Mouse (Mus musculus) neural tube, embryonic 13.5 days (tissue): Measurements from ENCODE around the gene Dnajc2. TPM values are rescaled to one million over a fixed set of nuclear protein-coding genes. Genes with fewer than 3 reads are reported as not detected.

Source experiments
- ATAC-seq: fragments of 200-750 bp; cut with Nextera tagmentation; 2 replicates; pipeline ENCODE4 v1.8.0; 2017; ENCODE audit warnings: low read depth, mild to moderate bottlenecking, moderate TSS enrichment, moderate library complexity
- H3K27ac ChIP-seq: fragments of 300-500 bp; sonication (generic); replicated peaks from 2 replicates; pipeline ENCODE4 v1.5.1; 2015; ENCODE audit warnings: moderate library complexity, mild to moderate bottlenecking, inconsistent platforms
- H3K27me3 ChIP-seq: fragments of 300-500 bp; sonication (generic); 2 replicates; pipeline ENCODE4 v1.6.1; 2015; ENCODE audit warnings: mild to moderate bottlenecking, inconsistent platforms
- H3K36me3 ChIP-seq: fragments of 300-500 bp; sonication (generic); 2 replicates; pipeline ENCODE4 v1.6.1; 2015; ENCODE audit warnings: mild to moderate bottlenecking, inconsistent platforms
- H3K4me1 ChIP-seq: fragments of 300-500 bp; sonication (generic); replicated peaks from 2 replicates; pipeline ENCODE4 v1.6.1; 2015; ENCODE audit warnings: inconsistent platforms
- H3K4me2 ChIP-seq: fragments of 300-500 bp; sonication (generic); 2 replicates; pipeline ENCODE4 v1.6.1; 2015; ENCODE audit warnings: inconsistent platforms, mild to moderate bottlenecking, moderate library complexity
- H3K4me3 ChIP-seq: fragments of 300-500 bp; sonication (generic); 2 replicates; pipeline ENCODE4 v1.5.1; 2015; ENCODE audit warnings: mild to moderate bottlenecking, inconsistent platforms
- H3K9ac ChIP-seq: fragments of 300-500 bp; sonication (generic); 2 replicates; pipeline ENCODE4 v1.6.1; 2015; ENCODE audit warnings: moderate library complexity, mild to moderate bottlenecking, inconsistent platforms
- H3K9me3 ChIP-seq: fragments of 300-500 bp; sonication (generic); 2 replicates; pipeline ENCODE4 v1.6.1; 2016; ENCODE audit warnings: inconsistent platforms
- WGBS: fragments of 180-500 bp; shearing (Covaris S2); methylation state at CpG from one replicate; pipeline ENCODE4 v1.1.7; 2015; 5-methylcytosine and 5-hydroxymethylcytosine counted together
- polyA plus RNA-seq: library from polyadenylated mRNA; unstranded; fragments of >200 nt; fragmentation: Nextera tagmentation; extraction: Ambion mirVana; gene quantifications from 2 replicates; pipeline ENCODE4 v1.2.1, GENCODE M21; 2015

Dnajc2 gene
- polyA plus RNA-seq = 78.4 and 79.1 TPM in 2 replicates

DNA sequence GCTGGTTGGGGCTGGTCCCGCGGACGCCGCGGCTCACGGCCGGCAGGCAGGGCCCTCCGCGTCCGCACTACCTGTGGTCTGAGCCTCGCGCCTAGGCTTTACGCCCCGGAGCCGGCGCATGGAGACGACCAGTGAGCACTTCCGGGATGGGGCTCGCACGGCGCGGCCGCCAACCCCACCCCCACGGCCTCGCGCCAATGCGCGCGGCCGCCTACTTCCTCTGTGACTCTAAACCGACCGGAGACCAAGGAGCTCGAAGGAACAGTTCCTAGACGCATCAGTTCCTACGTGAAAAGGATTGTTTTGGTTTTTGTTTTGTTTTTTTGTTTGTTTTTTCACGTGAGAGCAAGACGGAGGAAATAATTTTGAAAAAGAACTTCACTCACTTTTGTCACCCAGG, at the start of gene Dnajc2, which contains the start of gene Psmc2:
TSS of gene Dnajc2 (minus strand) at position 199 of the 400 bp plus-strand sequence.
TSS of gene Psmc2 (plus strand) at position 231 of the 400 bp plus-strand sequence.
- WGBS = under 1% methylated on average over 37 of the region's 37 CpGs
- Histone ChIP-seq H3K36me3 (peaks cover 35% of the 10 kb centered on the region), H3K27me3 (no peaks in the 10 kb centered on the region), H3K4me3 (peak within 1 kb of the TSS; percentile 96), H3K27ac (peak within 1 kb of the TSS; percentile 90), H3K4me2 (peak within 1 kb of the TSS; percentile 99), H3K4me1 (peaks cover 45% of the 10 kb centered on the region), H3K9me3 (no peaks in the 10 kb centered on the region), H3K9ac (peak within 1 kb of the TSS; percentile 88)
- peak; percentile 96 for ATAC-seq

DNA sequence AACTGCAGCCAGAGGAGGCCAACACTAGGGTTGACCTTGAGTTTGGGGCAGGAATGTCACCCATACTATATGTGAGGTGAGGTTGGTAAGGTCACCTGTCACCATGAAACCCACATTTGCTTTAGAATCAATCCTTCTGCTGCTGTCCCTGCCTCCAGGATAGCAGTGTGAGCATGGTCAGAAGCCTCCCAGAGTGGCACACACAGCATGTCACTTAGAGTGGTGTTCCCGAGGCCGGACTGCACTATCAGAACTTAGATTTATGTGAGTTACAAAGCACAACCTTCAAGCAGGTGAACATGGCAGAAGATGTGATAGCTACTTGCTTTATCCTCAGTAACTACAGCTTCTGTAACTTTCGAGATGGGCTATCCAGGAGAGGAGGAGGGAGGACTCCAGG, 46.7 kb upstream of the Dnajc2 start:
- Histone ChIP-seq H3K27me3 (no peaks in the 10 kb centered on the region), H3K36me3 (no peaks in the 10 kb centered on the region), H3K9ac (no peak overlapping the region), H3K9me3 (no peaks in the 10 kb centered on the region), H3K4me2 (no peak overlapping the region), H3K4me3 (no peak overlapping the region), H3K27ac (no peak overlapping the region), H3K4me1 (no peaks in the 10 kb centered on the region)
- no peak for ATAC-seq
- WGBS = 65% methylated on average over 3 of the region's 3 CpGs

DNA sequence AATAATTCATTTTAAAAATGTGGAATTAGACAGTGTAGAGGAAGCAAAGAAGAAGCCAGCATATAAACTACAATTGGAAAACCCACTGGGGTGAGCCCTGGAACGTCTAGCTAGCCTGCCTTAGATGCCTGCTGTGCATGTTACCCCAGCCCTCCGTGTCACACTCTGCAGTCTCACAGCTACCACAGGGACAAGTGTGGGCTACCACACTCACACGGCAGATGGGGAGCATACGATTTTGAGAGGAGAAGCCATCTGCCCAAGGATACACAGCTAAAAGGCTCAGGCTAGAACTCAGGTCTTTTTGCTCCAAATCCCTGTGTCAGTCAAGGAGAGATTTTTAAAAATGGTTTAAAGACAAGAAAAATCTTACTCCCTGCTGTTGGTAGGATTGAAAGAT, 43.8 kb upstream of the Dnajc2 start:
- H3K4me3 ChIP-seq = no peak overlapping the region
- H3K4me2 ChIP-seq = no peak overlapping the region
- H3K4me1 ChIP-seq = no peaks in the 10 kb centered on the region
- H3K9me3 ChIP-seq = no peaks in the 10 kb centered on the region
- WGBS = 72% methylated on average over 4 of the region's 4 CpGs
- no peak overlapping the region for H3K27ac ChIP-seq
- no peak for ATAC-seq
- no peaks in the 10 kb centered on the region for H3K36me3 ChIP-seq
- H3K9ac ChIP-seq = no peak overlapping the region
- H3K27me3 ChIP-seq = no peaks in the 10 kb centered on the region

DNA sequence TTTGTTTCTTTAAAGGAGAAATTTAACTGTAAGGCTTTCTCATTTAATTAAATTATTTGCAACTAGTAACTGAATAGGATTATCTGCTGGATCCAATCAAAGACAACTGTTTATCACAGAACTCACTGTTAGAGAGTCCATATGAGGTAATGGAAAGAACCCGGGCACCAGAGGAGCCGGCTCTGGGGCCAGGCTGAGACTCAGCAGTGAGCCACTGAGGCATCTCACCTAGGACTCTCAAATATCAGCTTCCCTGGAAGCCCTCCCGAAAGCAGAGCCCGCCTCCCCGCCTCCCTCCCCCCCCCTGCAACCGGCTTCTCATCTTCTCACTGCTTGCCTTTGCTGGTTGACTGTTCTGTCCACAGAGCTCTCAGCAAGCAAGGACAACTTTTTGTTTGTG, 42.6 kb upstream of the Dnajc2 start:
- no peaks in the 10 kb centered on the region for H3K36me3 ChIP-seq
- no peak overlapping the region for H3K27ac ChIP-seq
- ATAC-seq = no peak
- no peaks in the 10 kb centered on the region for H3K4me1 ChIP-seq
- H3K9me3 ChIP-seq = no peaks in the 10 kb centered on the region
- WGBS = 36% methylated on average over 6 of the region's 6 CpGs
- no peak overlapping the region for H3K4me3 ChIP-seq
- no peak overlapping the region for H3K4me2 ChIP-seq
- H3K9ac ChIP-seq = no peak overlapping the region
- H3K27me3 ChIP-seq = no peaks in the 10 kb centered on the region

DNA sequence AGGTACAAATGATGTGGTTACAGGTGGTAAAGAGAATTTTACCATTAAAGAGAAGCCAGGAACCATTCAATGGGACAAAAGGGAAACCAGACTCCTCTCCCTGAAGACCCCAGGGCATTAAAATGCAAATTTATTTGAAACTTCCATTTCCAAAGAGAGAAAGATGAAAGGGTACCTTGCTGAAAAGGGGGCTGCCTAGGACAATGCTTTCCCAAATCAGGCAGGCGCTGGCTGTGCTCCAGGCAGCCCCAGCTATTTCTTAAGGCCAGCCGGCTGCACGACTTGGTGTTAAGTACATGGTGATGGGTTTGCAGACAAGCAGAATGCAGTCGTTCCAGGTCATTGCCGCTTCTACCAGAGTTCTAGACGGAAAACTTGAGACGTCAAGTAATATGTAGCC, 41.3 kb upstream of the Dnajc2 start:
- Histone ChIP-seq H3K9me3 (no peaks in the 10 kb centered on the region), H3K4me3 (no peak overlapping the region), H3K9ac (no peak overlapping the region), H3K4me1 (no peaks in the 10 kb centered on the region), H3K4me2 (no peak overlapping the region), H3K27me3 (no peaks in the 10 kb centered on the region), H3K36me3 (no peaks in the 10 kb centered on the region), H3K27ac (no peak overlapping the region)
- 19% methylated on average over 7 of the region's 7 CpGs for WGBS
- no peak for ATAC-seq

DNA sequence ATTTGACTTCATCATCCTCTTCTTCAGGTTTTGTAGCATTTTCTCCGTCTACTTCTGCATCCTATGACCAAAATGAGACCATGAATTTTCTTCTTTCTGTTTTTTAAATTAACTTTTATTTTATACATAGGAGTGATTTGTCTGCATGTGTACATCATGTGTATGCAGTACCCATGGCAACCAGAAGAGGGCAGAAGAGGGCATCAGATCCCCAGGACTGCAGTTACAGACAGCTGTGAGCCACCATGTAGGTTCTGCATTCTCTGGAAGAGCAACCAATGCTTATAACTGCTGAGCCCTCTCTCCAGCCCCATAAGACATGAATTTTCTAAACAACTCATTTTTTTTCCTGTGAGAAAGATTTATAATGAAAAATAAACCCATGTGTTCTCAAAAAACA, 28.9 kb upstream of the Dnajc2 start:
- H3K9me3 ChIP-seq = no peaks in the 10 kb centered on the region
- no peak overlapping the region for H3K4me2 ChIP-seq
- no peak for ATAC-seq
- no peaks in the 10 kb centered on the region for H3K36me3 ChIP-seq
- no peak overlapping the region for H3K9ac ChIP-seq
- no peaks in the 10 kb centered on the region for H3K27me3 ChIP-seq
- H3K4me1 ChIP-seq = no peaks in the 10 kb centered on the region
- no peak overlapping the region for H3K4me3 ChIP-seq
- H3K27ac ChIP-seq = no peak overlapping the region
- WGBS = 47% methylated on average over 1 of the region's 1 CpGs

DNA sequence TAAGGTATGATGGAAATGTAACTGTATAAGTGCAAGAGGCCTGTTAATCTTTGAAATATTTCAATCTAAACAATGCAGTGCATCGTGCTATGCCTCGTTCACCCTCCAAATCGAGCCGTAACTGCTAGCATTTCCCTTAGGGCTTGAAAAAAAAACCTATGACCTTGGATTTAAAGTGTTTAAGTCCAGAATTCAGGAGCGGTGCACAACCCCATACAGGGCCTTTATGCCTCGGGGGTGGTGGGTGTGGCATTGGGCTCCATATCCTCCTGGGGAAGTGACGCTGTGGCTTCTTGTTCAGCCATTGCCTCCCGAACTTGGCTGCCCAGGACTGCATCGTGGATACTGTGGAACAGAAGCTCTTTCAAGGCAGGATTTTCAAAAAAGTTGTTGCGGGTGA, 25.9 kb upstream of the Dnajc2 start:
- Histone ChIP-seq H3K27me3 (no peaks in the 10 kb centered on the region), H3K4me1 (no peaks in the 10 kb centered on the region), H3K36me3 (no peaks in the 10 kb centered on the region), H3K9ac (no peak overlapping the region), H3K4me3 (no peak overlapping the region), H3K4me2 (no peak overlapping the region), H3K27ac (no peak overlapping the region), H3K9me3 (no peaks in the 10 kb centered on the region)
- ATAC-seq = no peak
- 72% methylated on average over 10 of the region's 10 CpGs for whole genome bisulfite sequencing

DNA sequence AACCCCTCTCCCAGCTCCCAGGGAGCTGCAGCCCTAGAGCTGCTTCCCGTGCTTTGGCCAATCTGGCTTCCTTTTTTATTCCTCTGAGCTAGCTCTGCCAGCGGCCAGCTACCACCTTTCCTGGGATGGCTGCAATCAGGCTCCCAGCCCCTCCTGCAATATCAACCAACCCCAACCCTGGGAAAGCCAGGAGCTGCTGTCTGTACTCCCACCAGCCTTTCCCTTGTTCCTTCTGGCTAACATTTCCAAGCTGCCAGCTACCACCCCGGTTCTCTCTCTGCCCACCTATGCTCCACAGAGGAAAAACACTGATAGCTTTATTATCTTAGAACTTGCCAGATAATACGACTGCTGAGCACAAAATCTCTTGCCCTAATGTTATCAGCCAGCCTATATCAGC, 19.8 kb upstream of the Dnajc2 start:
- H3K27me3 ChIP-seq = no peaks in the 10 kb centered on the region
- peaks cover 44% of the 10 kb centered on the region for H3K36me3 ChIP-seq
- H3K4me3 ChIP-seq = no peak overlapping the region
- no peak overlapping the region for H3K9ac ChIP-seq
- no peaks in the 10 kb centered on the region for H3K9me3 ChIP-seq
- WGBS = 89% methylated on average over 4 of the region's 4 CpGs
- ATAC-seq = no peak
- no peaks in the 10 kb centered on the region for H3K4me1 ChIP-seq
- no peak overlapping the region for H3K27ac ChIP-seq
- no peak overlapping the region for H3K4me2 ChIP-seq

DNA sequence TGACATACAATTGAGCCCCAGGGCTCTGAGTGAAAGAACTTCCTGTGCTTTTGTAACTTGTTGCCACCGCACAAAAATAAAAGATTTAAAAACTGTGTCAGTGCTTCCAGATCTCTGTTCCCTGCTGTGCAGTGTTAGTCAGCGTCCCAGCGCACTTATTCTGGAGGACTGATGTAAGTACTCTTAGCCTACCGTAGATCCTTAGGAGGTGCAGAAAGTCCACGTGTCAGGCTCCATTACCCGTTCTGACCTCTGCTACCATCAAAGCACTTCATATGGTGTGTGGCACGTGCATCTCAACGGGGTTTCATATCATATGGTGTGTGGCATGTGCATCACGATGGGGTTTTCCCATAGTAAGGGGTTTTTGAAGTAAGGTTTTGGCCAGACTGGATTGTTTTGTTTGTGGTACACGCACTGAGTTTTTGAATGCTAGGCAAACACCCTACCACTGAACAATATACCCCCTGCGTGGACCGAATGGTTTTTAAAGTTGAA, 18.7 kb upstream of the Dnajc2 start:
- Histone ChIP-seq H3K4me2 (no peak overlapping the region), H3K9me3 (no peaks in the 10 kb centered on the region), H3K9ac (no peak overlapping the region), H3K27ac (no peak overlapping the region), H3K36me3 (peaks cover 54% of the 10 kb centered on the region), H3K4me3 (no peak overlapping the region), H3K27me3 (no peaks in the 10 kb centered on the region), H3K4me1 (no peaks in the 10 kb centered on the region)
- 86% methylated on average over 12 of the region's 12 CpGs for WGBS
- no peak for ATAC-seq

DNA sequence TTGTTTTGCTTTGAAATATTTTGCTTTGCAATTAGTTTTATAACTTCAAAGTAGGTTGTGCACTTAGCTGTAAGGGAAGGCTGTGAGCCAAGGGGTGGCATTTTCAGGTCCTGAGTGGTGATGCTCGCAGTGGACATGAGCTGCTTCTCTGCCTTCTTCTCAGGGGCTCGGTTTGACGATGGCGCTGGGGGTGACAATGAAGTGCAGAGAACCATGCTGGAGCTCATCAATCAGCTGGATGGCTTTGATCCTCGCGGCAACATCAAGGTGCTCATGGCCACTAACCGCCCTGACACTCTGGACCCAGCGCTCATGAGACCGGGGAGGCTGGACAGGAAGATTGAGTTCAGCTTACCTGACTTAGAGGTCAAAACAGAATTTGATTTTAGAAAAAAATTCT, 17.9 kb upstream of the Dnajc2 start:
- WGBS = 90% methylated on average over 9 of the region's 9 CpGs
- Histone ChIP-seq H3K27ac (no peak overlapping the region), H3K9ac (no peak overlapping the region), H3K36me3 (peaks cover 60% of the 10 kb centered on the region), H3K4me2 (no peak overlapping the region), H3K9me3 (no peaks in the 10 kb centered on the region), H3K4me3 (no peak overlapping the region), H3K27me3 (no peaks in the 10 kb centered on the region), H3K4me1 (no peaks in the 10 kb centered on the region)
- no peak for ATAC-seq

DNA sequence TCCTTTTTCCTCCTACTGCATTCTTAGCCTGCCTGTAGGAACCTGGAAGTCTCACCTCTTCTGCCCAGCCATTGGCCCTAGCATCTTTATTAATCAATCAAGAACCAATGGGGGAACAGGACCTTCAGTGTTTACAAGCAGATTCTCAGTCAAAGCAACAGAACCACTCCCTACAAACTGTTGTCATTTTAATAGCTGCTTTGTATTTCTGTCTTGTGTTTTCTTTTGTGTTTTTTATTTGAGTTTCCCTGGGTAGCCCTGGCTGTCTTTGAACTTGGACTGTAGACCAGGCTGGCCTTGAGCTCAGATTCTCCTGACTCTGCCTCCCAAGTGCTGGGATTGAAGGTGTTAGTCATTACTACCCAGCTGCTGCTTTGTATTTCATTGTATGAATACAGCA, 7.1 kb upstream of the Dnajc2 start:
- ATAC-seq = no peak
- H3K36me3 ChIP-seq = peaks cover 33% of the 10 kb centered on the region
- no peak overlapping the region for H3K27ac ChIP-seq
- H3K9ac ChIP-seq = no peak overlapping the region
- peaks cover 30% of the 10 kb centered on the region for H3K4me1 ChIP-seq
- no peak overlapping the region for H3K4me2 ChIP-seq
- no peaks in the 10 kb centered on the region for H3K27me3 ChIP-seq
- H3K9me3 ChIP-seq = no peaks in the 10 kb centered on the region
- H3K4me3 ChIP-seq = no peak overlapping the region

DNA sequence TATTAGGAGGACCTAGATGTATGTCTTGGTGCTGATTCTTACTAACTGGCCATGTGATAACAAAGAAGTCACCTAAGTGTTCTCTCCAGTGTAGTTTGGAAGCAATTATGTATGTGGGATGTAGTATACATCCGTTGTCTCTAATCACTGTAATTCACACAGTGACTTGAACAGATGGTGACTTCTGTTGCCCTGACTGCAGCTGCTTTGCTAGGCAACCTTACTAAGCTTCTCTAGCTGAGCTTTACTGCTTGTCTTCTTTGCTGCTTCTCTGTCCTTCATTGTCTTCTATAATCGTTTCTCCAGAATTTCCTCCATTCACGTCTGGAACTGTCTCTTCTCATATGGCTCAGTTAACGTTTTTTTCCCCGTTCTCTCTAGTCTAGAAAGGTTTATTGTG, 4.0 kb upstream of the Dnajc2 start:
- H3K27ac ChIP-seq = no peak overlapping the region
- H3K4me2 ChIP-seq = no peak overlapping the region
- H3K9me3 ChIP-seq = no peaks in the 10 kb centered on the region
- no peaks in the 10 kb centered on the region for H3K27me3 ChIP-seq
- no peak overlapping the region for H3K4me3 ChIP-seq
- no peak for ATAC-seq
- 51% methylated on average over 5 of the region's 5 CpGs for WGBS
- peaks cover 15% of the 10 kb centered on the region for H3K36me3 ChIP-seq
- H3K9ac ChIP-seq = no peak overlapping the region
- H3K4me1 ChIP-seq = peaks cover 44% of the 10 kb centered on the region
